Mouse (Mus musculus) hindbrain, embryonic 16.5 days (tissue): ENCODE data around the gene Mpzl1. TPM values are rescaled to one million over a fixed set of nuclear protein-coding genes. Genes with fewer than 3 reads are reported as not detected.

Experiments used
- ATAC-seq: fragments of 200-750 bp; cut with Nextera tagmentation; 2 replicates; pipeline ENCODE4 v1.8.0; 2017; ENCODE audit warnings: moderate TSS enrichment, moderate library complexity
- H3K27ac ChIP-seq: fragments of 300-500 bp; sonication (generic); 2 replicates; pipeline ENCODE4 v1.5.1; 2014; ENCODE audit warnings: low read depth, mild to moderate bottlenecking, control low read depth, low read length, moderate library complexity
- H3K27me3 ChIP-seq: fragments of 300-500 bp; sonication (generic); replicated peaks from 2 replicates; pipeline ENCODE4 v1.6.1; 2014; ENCODE audit warnings: low read length; ENCODE audit not compliant: control insufficient read depth, insufficient read depth
- H3K36me3 ChIP-seq: fragments of 300-500 bp; sonication (generic); 2 replicates; pipeline ENCODE4 v1.6.1; 2014; ENCODE audit warnings: mild to moderate bottlenecking, low read length, moderate library complexity, mixed read lengths; ENCODE audit not compliant: control insufficient read depth, insufficient read depth
- H3K4me1 ChIP-seq: fragments of 300-500 bp; sonication (generic); 2 replicates; pipeline ENCODE4 v1.6.1; 2014; ENCODE audit warnings: low read depth, low read length; ENCODE audit not compliant: control insufficient read depth, insufficient read depth
- H3K4me2 ChIP-seq: fragments of 300-500 bp; sonication (generic); 2 replicates; pipeline ENCODE4 v1.6.1; 2014; ENCODE audit warnings: mild to moderate bottlenecking, low read length, control low read depth, moderate library complexity
- H3K4me3 ChIP-seq: fragments of 300-500 bp; sonication (generic); 2 replicates; pipeline ENCODE4 v1.5.1; 2014; ENCODE audit warnings: mild to moderate bottlenecking, low read length, control low read depth, moderate library complexity
- H3K9ac ChIP-seq: fragments of 300-500 bp; sonication (generic); 2 replicates; pipeline ENCODE4 v1.6.1; 2014; ENCODE audit warnings: low read depth, mild to moderate bottlenecking, control low read depth, low read length, moderate library complexity
- H3K9me3 ChIP-seq: fragments of 300-500 bp; sonication (generic); 2 replicates; pipeline ENCODE4 v1.6.1; 2014; ENCODE audit warnings: mild to moderate bottlenecking, low read length, moderate library complexity; ENCODE audit not compliant: control insufficient read depth
- WGBS: fragments of 180-500 bp; shearing (Covaris S2); extraction: QIAGEN DNeasy Blood & Tissue Kit; methylation state at CpG from one replicate; pipeline ENCODE4 v1.1.7; 2014; 5-methylcytosine and 5-hydroxymethylcytosine counted together
- polyA plus RNA-seq: library from polyadenylated mRNA; unstranded; fragments of >200 nt; fragmentation: Nextera tagmentation; extraction: Ambion mirVana; gene quantifications from 2 replicates; pipeline ENCODE4 v1.2.1, GENCODE M21; 2015

Mpzl1 gene
- polyA plus RNA-seq, 1 experiment from 2014 or later, result 169 TPM

- 33% methylated on average over 12 of the region's 12 CpGs for WGBS
- H3K4me2 ChIP-seq, result no peak overlapping the region
- no peak overlapping the region for H3K9ac ChIP-seq
Observed at GRCm38 (mm10) chr1:165583529-165584184, 50.7 kb downstream of the Mpzl1 start.

GRCm38 (mm10) chr1:165581255-165581654 lies 53.1 kb downstream of the Mpzl1 start:
- H3K4me1 ChIP-seq, result no peaks in the 10 kb centered on the region
- no peaks in the 10 kb centered on the region for H3K36me3 ChIP-seq
- 97% methylated on average over 3 of the region's 3 CpGs for WGBS
- H3K9me3 ChIP-seq, result no peaks in the 10 kb centered on the region
- no peak overlapping the region for H3K9ac ChIP-seq
- no peak overlapping the region for H3K4me2 ChIP-seq
- ATAC-seq, result no peak
- H3K27me3 ChIP-seq, result no peaks in the 10 kb centered on the region
- no peak overlapping the region for H3K4me3 ChIP-seq
- H3K27ac ChIP-seq, result no peak overlapping the region

More at GRCm38 (mm10) chr1:165583529-165584184, 50.7 kb downstream of the Mpzl1 start:
- Histone ChIP-seq H3K27me3 (no peaks in the 10 kb centered on the region), H3K27ac (no peak overlapping the region), H3K9me3 (no peaks in the 10 kb centered on the region), H3K4me1 (no peaks in the 10 kb centered on the region), H3K36me3 (no peaks in the 10 kb centered on the region), H3K4me3 (no peak overlapping the region)
- peak; percentile 69 for ATAC-seq

GRCm38 (mm10) chr1:165579332-165579731 lies 55.0 kb downstream of the Mpzl1 start:
- Histone ChIP-seq H3K9ac (no peak overlapping the region), H3K36me3 (no peaks in the 10 kb centered on the region), H3K4me1 (no peaks in the 10 kb centered on the region), H3K9me3 (no peaks in the 10 kb centered on the region), H3K4me3 (no peak overlapping the region), H3K27ac (no peak overlapping the region), H3K27me3 (no peaks in the 10 kb centered on the region), H3K4me2 (no peak overlapping the region)
- no peak for ATAC-seq
- WGBS, result 52% methylated on average over 5 of the region's 5 CpGs

GRCm38 (mm10) chr1:165576459-165577112 lies 57.8 kb downstream of the Mpzl1 start:
- Histone ChIP-seq H3K9me3 (no peaks in the 10 kb centered on the region), H3K4me2 (no peak overlapping the region), H3K4me3 (no peak overlapping the region), H3K27me3 (no peaks in the 10 kb centered on the region), H3K9ac (no peak overlapping the region), H3K36me3 (no peaks in the 10 kb centered on the region), H3K27ac (no peak overlapping the region), H3K4me1 (no peaks in the 10 kb centered on the region)
- ATAC-seq, result no peak
- WGBS, result 80% methylated on average over 9 of the region's 9 CpGs

- ATAC-seq, result no peak
- Histone ChIP-seq H3K36me3 (no peaks in the 10 kb centered on the region), H3K9ac (no peak overlapping the region), H3K4me1 (no peaks in the 10 kb centered on the region), H3K27me3 (no peaks in the 10 kb centered on the region), H3K27ac (no peak overlapping the region), H3K4me3 (no peak overlapping the region), H3K4me2 (no peak overlapping the region), H3K9me3 (no peaks in the 10 kb centered on the region)
- 81% methylated on average over 4 of the region's 4 CpGs for WGBS
Observed at GRCm38 (mm10) chr1:165576005-165576404, 58.3 kb downstream of the Mpzl1 start.

- Histone ChIP-seq H3K27ac (no peak overlapping the region), H3K9ac (no peak overlapping the region), H3K27me3 (no peaks in the 10 kb centered on the region), H3K36me3 (no peaks in the 10 kb centered on the region), H3K4me1 (no peaks in the 10 kb centered on the region), H3K4me2 (no peak overlapping the region), H3K4me3 (no peak overlapping the region), H3K9me3 (no peaks in the 10 kb centered on the region)
- no peak for ATAC-seq
- 69% methylated on average over 7 of the region's 7 CpGs for WGBS
Observed at GRCm38 (mm10) chr1:165567466-165567865, 66.9 kb downstream of the Mpzl1 start.

GRCm38 (mm10) chr1:165565283-165565682 lies 69.1 kb downstream of the Mpzl1 start:
- H3K4me3 ChIP-seq, result no peak overlapping the region
- H3K9ac ChIP-seq, result no peak overlapping the region
- H3K4me1 ChIP-seq, result no peaks in the 10 kb centered on the region
- whole genome bisulfite sequencing, result 94% methylated on average over 4 of the region's 4 CpGs
- no peak overlapping the region for H3K4me2 ChIP-seq
- no peak overlapping the region for H3K27ac ChIP-seq
- H3K27me3 ChIP-seq, result no peaks in the 10 kb centered on the region
- H3K9me3 ChIP-seq, result no peaks in the 10 kb centered on the region
- ATAC-seq, result no peak
- no peaks in the 10 kb centered on the region for H3K36me3 ChIP-seq

GRCm38 (mm10) chr1:165559073-165559472 lies 75.3 kb downstream of the Mpzl1 start:
- no peak overlapping the region for H3K4me2 ChIP-seq
- no peaks in the 10 kb centered on the region for H3K4me1 ChIP-seq
- no peak for ATAC-seq
- H3K27me3 ChIP-seq, result no peaks in the 10 kb centered on the region
- H3K36me3 ChIP-seq, result no peaks in the 10 kb centered on the region
- H3K9ac ChIP-seq, result no peak overlapping the region
- H3K9me3 ChIP-seq, result no peaks in the 10 kb centered on the region
- no peak overlapping the region for H3K27ac ChIP-seq
- H3K4me3 ChIP-seq, result no peak overlapping the region
- WGBS, result 86% methylated on average over 9 of the region's 9 CpGs

- Histone ChIP-seq H3K4me3 (no peak overlapping the region), H3K4me2 (no peak overlapping the region), H3K9ac (no peak overlapping the region), H3K4me1 (no peaks in the 10 kb centered on the region), H3K27ac (no peak overlapping the region), H3K9me3 (no peaks in the 10 kb centered on the region; the same call in 1 of the 2 replicates), H3K36me3 (no peaks in the 10 kb centered on the region), H3K27me3 (no peaks in the 10 kb centered on the region)
- 59% methylated on average over 2 of the region's 2 CpGs for WGBS
- ATAC-seq, result no peak
Observed at GRCm38 (mm10) chr1:165556711-165557110, 77.6 kb downstream of the Mpzl1 start.
